Mouse (Mus musculus) megakaryocyte progenitor cell, adult 5-6 weeks (primary cell): ENCODE results near the gene Ndufa11. TPM values are rescaled to one million over a fixed set of nuclear protein-coding genes. Genes with fewer than 3 reads are reported as not detected.

Source experiments
- ATAC-seq: replicated peaks from 2 replicates; pipeline ENCODE4 v1.8.0; 2016; ENCODE audit warnings: mild to moderate bottlenecking, moderate TSS enrichment, inconsistent platforms; ENCODE audit not compliant: poor library complexity
- total RNA-seq, 2 experiments: library from RNA; stranded (forward) in 1 of 2; stranded (reverse) in 1 of 2; fragments of 157-497, 149-512 nt in 1 of 2; fragments of 200-1000 nt in 1 of 2; gene quantifications; 2 replicates each; pipeline versions ENCODE4 v1.2.3 to v1.2.4; 2015 to 2017

The Ndufa11 gene
- total RNA-seq (2015) (102 and 151 TPM in 2 replicates), total RNA-seq (2017) (92.1 and 131 TPM in 2 replicates)

DNA sequence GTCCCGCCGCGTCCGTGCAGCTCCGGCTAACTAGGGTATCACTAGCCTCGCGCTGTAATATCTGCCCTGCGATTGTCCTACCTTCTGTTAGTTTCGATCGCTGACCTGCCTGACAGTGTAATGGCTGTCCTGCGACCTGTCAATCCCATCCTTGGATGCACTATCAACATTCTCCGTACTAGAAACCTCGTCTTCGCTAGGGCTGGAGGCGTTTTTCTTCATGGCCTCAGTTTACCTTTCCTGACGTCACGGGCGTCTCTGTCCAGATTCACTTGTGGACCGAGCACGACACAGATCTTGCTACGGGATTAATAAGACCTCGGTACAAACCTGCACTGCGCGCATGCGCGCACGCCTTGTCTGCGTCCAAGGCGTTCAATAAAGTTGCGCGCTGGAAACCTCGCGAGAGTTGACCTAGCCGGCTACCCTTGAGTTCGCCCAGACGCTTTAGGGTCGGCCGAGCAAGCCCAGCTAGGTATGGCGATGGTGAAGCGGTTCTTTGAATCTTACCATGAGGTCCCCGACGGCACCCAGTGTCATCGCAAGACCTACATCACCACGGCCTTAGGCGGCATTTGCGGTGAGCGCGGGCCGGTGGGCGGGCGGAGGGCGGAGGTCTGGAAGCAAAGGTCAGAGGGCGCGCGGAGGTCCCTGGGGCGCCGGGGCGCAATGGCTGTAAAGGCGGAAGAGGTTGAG is at the start of gene Ndufa11, which contains the start of gene Vmac:
Gene Ndufa11, plus strand, starts transcription at position 405 of the 696 bp plus-strand sequence.
Gene Vmac, minus strand, starts transcription at position 660 of the 696 bp plus-strand sequence.
- peak; percentile 58 for ATAC-seq

DNA sequence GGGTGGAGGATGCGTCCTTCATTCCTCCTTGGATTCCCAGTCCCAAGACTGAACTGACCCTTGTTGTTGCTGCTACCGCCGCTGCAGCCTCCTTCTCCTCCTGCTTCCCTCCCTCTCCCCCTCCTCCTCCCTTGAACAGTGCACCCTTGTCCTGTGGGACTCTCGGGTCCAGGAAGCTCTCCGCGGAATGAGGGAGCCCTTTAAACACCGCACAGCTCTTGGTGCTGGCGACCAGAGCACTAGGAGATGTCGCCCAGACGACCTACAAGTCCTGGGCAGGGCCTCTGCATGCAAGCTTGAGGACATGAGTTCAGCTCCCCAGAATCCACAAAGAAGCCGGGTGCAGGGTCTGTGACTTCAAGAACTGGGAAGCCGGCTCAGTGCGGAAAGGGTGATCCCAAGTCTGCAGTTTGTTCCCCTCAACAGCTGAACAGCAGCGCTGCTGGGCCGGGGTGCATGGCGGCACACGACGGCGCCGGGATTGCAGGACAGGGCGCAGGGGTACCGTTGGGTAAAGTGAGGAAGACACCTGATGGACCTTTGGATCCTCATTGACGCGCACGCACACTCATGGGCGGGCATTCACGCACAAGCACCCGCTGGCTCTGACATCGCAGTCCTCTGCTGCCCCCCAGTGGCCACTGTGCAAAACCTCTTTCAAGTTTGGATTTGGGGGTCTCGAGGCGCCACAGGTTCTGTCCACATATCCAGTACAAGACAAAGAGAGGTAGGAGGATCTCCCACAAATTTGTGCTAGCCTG is 49.0 kb upstream of the Ndufa11 start:
- peak; percentile 72 for ATAC-seq

DNA sequence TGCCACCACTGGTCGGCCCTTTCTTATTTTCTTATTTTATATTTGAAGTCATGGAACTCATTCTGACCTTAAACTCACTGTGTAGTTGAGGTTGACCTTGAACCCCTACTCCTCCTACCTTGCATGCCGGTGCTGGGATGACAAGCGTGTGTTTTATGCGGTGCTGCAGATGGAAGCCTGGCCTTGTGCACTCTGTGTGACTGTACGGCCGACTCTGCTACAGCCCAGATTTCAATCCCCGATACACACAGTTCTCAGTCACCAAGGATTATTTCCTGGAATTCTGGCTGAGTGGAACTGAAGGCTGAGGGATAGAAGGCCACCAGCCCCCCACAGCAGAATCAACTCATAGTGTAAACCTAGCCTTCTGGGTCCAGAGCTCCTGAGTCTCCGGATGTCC is 47.8 kb upstream of the Ndufa11 start:
- no peak for ATAC-seq

DNA sequence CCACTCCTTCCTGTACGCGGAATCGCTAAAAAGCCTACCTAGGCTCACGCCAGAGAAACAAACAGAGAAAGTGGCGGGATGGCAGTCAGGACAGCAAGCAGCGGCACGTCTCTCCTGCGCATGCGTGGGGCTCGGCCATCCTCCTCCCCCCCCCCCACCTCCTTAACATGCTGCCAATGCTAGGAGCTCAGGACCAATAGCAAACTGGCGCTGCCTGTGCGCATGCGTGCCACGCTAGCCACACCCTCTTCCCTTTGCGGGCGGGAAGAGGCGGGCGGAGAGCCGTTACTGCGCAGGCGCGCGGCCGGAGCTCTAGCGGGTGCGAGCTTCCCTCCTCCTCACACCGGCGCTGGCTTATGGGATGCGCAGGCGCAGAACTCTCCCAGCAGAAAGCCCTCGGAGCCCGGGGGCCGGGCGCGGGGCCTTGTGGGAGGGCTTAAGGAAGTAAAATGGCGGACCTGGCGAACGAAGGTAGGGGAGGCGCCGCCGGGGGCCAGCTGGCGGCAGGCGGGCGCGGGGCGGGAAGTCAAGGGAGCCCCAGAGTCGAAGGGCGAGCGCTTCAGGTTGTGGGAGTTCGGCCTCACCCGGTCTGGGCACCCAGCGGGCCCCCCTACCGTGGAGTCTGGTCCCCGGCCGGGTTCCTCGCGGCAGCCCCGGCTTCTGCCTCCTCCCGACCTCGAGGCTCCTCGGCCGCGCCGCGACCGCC is 44.5 kb upstream of the Ndufa11 start, which contains the start of gene Ranbp3:
Gene Ranbp3, plus strand, starts transcription at position 354 of the 706 bp plus-strand sequence.
- ATAC-seq, result peak; percentile 84

DNA sequence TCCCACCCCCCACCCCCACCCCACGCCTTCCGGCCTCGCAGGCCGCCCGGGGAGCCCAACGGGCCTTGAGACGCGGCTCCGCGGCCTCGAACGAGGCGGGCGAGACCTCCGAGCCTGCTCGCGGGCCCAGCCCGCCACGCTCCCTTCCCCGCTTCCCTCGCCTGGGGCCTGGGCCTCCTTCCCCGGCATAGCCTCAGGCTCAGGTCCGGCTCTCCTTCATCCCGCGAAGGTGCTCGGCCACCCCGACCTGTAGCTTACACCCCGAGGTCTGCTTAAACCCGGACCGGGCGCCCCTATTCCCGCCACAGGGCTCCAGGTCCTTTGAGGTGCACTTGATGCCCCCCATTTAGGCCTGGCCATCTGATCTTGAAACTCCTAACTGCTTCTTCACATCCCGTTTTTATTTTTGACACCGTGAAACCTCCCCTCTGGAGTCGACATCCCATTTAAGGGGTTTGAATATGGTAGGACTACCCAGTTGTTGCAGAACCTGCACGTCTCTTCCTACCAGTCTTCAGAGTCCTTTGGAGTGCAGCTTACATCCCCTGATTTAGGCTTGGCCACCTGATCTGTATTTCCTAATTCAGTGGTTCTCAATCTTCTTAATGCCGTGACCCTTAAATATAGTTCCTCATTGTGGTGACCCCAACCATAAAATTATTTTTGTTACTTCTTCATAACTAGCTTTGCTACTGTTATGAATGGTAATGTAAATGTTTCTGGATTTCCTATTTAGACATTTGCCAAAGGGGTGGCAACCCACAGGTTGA is 43.7 kb upstream of the Ndufa11 start:
- peak; percentile 10; the same call in 1 of the 2 replicates for ATAC-seq

DNA sequence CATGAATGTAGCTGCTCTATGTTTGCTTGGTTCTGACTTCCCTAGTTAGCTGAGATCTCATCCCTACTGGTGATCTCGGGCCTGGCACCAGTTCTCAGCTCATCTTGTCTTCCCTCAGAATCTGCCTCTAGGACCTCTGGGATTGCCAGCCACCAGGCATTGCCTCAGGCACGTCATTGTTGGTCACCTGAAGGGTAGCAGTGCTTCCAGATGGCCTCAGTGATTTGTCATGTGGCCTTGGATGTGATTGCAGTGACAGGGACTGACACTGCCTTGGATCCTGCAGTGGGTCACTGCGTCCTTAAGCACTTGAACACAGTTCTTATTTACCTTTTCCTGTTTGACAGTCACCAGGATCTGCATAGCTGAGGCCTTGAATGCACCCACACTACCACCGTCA is 35.8 kb upstream of the Ndufa11 start:
- ATAC-seq, result no peak

DNA sequence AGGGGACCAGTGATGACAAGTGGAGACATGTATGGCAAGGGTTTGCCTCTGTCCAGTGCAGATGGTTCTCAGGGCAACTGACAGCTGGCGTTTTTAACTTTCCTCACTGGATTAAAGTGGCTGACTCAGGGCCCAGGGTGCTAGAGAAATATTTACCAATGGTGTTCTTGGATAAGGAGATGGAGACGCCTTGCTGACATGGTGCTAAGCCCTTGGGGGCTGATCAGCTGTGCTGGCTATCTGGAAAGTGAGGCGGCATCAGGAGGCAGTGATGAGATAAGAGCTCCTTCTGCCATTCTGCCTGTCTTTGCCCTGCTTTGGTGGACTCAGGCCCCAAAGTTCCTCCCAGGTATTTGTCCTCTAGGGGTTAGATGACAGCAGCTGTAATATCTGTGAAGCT is 34.7 kb upstream of the Ndufa11 start:
- ATAC-seq, result peak; percentile 26; the same call in 1 of the 2 replicates

DNA sequence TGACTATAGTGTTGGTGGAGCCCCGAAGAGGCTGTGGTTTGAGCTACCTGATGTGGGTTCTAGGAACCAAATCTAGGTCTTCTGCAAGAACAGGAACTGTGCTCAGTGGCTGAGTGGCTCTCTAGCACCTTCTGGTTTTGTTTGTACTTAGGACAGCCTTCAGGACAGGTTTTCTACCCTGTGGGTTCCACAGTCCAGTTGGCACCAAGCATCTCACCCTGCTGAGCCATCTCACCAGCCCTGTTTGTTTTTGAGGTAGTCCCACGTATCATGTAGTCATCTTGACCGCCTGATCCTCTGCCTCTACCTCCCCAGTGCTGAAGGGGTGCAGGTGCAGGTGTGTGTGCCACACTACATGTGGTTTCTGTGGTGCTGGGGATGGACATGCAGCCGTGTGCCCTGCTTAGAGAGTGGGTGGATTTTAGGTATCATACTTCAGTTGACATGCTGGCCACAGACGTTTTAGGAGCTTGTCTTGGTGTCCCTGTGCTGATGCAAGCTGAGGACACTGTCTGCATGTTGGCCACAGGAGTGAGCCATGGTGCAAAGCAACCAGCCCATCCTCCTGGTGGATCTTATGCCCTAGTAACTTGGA is 33.9 kb upstream of the Ndufa11 start:
- no peak for ATAC-seq

DNA sequence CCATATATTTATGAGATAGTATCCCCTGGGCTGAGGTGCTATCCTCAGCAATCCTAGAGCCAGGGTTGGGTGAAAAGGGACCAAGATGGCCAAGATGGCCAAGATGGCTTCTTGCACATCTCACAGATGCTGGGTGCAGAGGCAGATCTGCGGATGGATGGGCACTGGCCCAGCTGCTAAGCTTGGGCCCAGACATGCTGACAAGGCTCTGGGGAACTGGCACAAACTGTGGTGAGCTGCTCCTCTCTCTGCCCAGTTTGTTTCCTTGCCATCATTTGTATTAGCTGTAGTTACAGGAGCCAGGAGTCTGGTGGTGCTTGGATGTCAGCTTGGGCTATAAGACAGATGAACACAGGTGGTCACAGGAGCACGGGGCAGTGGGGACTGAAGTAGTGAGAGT is 32.9 kb upstream of the Ndufa11 start:
- ATAC-seq, result no peak

DNA sequence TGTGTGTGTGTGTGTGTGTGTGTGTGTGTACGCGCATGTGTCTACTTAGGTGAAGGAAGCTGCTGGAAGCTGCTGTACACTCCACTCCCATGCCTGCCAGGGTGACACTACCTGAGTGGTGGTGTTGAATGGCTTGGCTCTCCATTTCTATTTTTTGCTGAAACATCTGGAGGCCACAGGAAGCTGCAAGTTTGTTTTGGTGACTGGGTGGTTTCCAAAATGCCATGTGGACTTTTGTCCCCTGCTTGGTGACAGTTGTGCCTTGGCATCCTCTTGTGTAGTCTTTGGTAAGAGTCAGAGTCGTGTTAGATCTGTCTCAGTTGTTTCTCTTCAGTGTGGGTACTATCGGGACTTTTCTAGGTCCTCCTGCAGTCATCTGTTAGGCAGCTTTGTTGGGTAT is 30.8 kb upstream of the Ndufa11 start:
- no peak for ATAC-seq

DNA sequence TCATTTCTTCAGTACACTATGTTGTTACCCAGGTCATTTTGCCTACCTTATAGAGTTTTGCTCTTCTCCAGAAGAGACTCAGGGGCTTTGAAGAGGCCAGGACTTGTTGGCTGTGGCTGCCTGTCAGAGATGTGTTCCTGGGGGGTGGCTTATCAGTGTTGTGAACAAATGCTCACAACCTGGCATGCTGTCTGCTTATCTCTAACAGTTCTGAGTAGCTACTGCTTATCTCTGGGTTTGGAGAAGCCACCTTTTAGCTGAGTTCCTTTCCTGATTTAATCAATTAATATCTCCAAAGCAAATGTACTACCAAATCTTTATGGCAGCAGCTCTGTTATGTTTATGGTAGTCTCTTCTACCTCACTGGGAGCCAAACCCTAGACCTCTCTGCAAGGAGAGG is 29.5 kb upstream of the Ndufa11 start:
- ATAC-seq, result peak; percentile 91

DNA sequence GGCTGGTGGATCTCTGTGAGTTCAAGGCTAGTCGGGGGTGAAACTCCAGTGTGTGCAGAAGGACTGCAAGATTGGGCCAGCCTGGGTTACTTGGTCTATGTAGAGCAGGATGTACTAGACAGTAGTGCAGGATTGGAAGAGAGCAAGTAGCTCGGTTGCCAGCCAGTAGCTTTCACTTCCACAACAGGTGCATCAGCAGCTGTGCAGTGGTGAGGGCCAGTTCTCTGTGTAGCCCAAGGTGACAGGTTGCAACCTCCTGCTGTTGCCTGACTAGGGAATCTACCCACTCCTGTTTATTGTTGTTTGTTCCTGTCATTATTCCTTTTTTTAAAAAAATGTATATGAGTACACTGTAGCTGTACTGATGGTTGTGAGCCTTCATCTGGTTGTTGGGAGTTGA is 28.9 kb upstream of the Ndufa11 start:
- no peak for ATAC-seq

DNA sequence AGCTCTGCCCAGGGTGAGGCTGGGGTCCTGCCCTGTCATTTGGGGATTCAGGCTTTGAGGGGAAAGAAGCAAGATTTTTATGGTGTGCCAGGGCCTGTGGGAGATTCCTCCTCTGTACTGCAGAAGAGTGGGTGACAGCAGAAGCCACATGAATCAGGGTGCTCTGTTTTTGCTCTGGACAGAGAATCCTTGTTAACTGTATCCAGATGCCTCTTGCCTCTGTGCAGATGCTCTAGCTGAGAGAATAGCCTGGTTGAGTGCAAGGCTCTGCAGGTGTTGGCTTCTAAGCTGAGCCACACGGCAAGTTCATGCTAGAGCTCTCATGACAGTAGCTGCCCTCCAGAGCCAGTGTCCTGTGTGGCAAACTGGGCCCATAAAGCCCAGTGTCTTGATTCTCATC is 24.2 kb upstream of the Ndufa11 start:
- no peak; the same call in 1 of the 2 replicates for ATAC-seq

DNA sequence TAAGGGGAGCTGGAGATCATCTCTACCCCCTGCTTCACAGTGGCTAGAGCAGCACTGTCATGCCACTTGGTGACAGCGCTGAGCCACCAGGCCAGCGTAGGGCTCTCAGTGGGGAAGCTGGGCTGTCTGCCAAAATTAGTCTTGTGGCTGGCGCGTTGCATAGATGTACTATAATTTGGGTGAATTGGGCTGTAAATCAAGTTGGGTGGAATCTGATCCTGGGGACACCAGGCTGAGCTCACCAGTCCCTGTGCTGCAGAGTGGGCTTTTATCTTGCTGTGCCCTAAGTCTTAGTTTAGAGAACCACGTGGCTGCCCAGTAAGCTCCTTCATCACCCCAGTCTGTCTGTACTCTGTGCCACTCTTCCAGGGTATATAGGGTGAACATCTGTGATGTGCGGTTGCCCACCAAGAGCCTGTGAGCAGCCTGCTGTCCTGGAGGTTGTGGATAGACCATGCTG is 23.7 kb upstream of the Ndufa11 start:
- peak; percentile 82 for ATAC-seq

DNA sequence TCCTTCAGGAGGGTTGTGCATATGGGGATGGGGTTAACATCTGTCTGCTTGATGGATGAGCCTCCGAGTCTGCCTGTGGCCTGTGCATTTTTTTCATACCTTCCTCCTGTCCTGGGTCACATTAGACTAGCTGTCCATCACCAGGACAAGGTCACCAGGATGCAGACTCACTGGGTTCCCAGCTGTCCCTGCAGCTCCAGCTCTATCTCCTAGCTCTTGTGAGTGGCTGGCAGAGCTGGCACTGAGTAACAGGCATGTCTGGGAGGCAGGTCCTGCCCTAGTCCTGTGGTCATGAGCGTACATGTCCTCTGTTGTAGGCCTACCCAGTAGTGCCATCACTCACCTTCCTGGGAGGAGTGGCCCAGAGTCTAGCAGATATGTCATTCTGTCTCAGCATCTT is 17.1 kb upstream of the Ndufa11 start:
- ATAC-seq, result no peak

DNA sequence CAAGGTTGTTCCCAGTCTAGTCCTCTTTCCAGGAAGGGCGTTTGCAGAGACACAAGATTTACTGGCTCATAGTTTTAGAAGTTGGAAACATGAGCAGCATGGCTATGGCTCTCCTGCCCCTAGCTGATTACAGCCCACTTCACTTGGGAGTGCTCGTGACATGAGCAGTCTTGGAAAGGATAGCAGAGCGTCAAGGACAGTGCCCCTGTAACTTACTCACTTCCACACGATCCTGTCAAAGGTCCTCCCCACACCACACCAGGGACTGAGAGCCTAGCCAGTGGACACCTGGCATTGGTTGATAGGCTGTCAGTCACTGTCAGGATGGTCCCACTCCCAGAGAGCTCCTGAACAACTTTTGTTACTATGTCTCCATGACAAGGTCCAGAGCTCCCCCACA is 14.5 kb upstream of the Ndufa11 start:
- ATAC-seq, result no peak

DNA sequence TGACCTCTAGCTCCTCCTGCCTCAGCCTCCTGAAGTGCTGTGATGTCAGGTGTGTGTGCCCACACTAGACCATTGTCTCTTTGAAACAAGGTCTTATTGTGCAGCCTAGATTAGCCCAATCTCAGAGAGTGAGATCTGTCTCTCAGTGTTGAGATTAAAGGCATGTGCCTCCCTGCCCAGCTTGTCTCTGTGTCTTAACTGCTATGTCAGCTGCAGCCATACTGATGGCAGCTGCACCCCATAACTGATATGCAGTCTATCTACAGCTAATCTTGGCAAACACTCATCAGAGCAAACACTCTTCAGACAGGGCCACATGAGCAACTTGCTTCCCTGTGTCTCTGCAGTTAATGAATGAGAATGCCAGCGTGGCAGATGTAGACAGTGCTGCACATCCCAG is 11.1 kb upstream of the Ndufa11 start:
- ATAC-seq, result peak; percentile 52

DNA sequence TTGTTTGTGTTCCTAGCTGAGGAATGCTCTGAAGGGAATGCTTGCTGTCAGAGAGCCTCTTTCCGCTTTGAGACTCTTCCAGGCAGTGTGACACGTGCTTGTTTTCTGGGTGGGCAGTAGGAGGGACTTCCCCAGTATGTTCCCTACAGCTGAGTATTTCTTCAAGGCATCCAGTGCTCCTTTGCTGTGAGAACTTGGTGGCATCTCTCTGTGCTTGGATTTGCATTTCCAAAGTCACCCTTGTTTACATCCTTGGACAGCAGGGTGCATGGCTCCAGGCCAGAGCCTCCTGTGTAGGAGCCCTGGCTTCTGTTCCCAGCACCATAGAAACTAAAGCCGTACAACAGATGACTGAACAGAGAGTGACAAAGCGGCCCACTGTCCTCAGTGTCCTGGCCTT is 8.9 kb upstream of the Ndufa11 start:
- no peak for ATAC-seq

DNA sequence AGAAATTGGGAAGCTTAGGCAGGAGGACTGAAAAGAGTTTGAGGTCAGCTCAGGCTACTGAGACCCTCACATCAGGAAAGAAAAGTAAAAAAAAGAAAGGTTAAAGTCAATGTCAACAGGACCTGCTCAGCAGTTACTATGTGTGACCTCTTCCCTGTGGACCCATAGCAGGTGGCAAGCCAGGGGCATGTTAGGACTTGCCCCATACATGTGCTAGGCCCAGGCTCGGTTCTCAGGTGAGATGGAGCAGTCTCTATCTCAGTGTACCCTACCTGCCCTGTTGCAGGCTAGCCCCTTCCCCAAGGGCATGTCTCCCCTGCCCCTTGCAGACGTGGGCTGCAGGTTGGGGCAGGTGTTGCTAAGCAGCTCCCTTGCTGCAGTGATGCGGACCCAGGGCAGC is 7.9 kb upstream of the Ndufa11 start:
- no peak for ATAC-seq

DNA sequence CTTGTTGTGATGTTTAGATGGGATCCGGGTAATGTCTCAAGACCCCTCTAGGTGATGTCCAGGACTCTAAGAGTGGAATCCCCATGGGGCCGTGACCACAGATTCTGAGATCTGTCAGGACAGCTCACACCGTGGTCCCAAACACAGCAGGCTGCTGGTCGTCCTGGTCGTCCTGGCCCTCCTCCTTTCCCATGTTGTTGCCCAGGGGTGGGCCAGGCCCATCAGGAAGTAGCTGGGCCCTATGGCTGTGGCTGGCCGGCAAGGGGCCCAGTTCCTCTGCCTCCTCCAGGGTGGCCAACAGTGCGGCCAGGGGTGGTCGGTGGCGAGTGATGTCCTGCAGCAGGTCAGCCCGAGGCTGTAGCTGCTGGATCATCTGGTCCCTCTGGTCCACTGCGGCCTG is 2.2 kb upstream of the Ndufa11 start:
- ATAC-seq, result no peak
